Mouse (Mus musculus) c-Kit-positive CD71-negative TER-119-negative erythroid progenitor cells, embryonic 14.5 days (primary cell): Measurements from ENCODE around the gene Mettl16.

Experiments used
- DNase-seq: peaks from one replicate; pipeline ENCODE4 v3.0.0-alpha.2; 2013; ENCODE audit warnings: low read depth

Mettl16 gene

GRCm38 (mm10) chr11:74845784-74846183 is 75.2 kb downstream of the Mettl16 start:
- DNase-seq = no peak

GRCm38 (mm10) chr11:74847919-74848521 is 77.4 kb downstream of the Mettl16 start:
- DNase-seq = peak; percentile 78

DNA sequence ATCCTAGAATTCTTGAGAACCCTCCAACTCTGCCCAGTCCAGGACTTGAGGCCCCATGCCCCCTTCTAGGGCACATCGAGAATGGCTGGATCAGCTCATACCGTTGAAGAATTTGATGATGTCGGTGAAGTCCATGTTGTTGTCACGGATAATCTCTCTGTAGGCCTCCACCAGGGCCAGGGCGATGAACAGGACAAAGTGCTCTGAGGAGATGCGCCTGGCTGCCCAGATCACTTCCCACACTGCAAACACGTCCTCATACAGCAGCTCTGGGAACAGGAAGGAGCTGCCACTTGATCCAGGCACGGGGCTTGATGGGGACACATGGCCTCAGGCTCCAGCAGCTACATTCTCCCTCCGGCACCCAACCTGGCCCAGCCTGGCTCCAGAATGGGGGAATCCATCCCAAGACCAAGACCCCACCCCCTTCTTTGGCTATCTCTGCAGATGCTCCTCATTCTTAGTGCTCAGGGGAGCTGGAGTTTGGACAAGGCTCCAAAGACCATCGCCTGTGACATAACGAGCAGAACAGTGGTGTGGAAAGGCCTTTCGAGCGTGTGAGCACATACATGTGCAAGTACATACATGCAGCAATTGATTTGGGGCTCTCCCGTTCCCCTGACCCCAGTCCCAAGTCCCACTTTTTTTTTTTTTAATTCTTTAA is 80.5 kb downstream of the Mettl16 start:
- DNase-seq = no peak

DNA sequence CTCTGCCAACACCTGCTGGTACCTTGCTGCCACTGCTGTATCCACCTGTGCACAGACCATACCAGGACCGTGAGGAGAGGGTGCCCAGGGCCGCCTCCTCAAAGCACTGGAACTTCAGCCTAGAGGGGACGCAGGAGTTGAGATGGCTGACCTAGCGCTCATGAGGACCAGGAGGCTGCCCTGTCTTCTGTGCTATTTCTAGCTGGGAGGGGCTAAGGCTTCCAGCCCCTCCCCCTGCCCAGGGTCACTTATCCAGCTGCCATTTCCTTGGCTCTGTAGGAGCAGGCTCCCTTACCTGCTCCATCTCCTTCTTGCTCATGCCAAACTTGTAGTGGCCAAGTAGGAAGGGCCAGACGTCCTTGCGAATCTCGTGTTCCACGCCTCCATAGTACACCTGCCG is 87.1 kb downstream of the Mettl16 start:
- DNase-seq = no peak

GRCm38 (mm10) chr11:74862129-74862528 is 91.5 kb downstream of the Mettl16 start:
- no peak for DNase-seq

- DNase-seq = no peak
Observed at GRCm38 (mm10) chr11:74863471-74863870, 92.8 kb downstream of the Mettl16 start.

DNA sequence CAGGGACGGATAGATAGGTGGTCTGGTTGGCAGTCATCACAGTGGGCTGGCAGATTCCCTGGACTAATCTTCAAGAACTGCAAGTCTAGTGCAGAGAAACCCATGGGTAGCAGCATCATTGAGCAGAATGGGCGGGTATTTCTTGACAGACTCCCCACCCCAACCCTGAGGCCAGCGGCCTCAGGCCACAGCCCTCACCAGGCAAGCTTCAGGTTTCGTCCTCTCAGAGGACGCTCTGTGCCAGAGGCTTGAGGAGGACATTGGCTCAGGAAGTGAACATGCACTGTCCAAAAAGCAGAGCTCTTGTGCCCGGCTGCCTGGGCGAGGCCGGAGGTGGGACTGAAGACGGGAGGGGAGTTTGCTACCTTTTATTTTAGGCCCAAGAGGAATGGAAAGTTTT is 93.8 kb downstream of the Mettl16 start:
- no peak for DNase-seq

GRCm38 (mm10) chr11:74865252-74865651 is 94.6 kb downstream of the Mettl16 start:
- no peak for DNase-seq

DNA sequence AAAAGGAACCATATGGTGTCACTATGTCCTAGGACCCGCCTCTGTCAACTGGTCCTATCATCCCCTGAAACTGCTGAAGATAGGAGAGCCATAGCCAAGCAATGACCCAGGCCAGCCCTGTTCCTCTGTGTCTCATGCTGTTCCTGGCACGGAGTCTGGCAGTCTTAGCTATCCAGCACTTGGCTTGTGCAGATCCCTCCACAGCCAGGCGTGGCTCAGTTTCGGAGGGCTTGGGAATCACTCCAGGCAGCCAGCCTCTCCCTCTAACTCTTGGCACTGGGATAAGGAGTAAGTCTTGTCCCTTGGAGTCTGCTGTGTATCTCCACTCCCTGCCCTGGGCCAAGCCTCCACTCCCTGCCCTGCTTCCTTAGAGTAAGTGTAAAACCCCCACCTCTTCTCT is 96.0 kb downstream of the Mettl16 start:
- no peak for DNase-seq

DNA sequence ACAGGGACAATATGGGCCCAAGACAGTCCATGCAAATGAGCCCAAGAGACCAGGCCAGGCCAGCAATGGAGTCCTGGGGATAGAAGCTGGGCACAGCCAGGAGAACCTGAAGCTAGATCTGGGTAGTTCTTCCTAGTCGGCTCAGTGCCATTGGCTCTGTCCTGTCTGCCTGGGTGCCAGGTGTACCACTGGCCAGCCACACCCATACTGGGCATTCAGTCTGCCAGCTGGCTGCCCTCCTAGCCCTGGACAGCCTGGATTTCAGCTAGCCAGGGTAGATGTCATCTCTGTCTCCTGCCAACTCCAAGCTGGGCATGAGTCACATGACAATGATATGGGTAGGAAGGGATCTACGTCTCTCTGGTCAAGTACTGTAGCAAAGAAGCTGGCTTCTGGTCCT is 96.6 kb downstream of the Mettl16 start:
- DNase-seq = no peak

DNA sequence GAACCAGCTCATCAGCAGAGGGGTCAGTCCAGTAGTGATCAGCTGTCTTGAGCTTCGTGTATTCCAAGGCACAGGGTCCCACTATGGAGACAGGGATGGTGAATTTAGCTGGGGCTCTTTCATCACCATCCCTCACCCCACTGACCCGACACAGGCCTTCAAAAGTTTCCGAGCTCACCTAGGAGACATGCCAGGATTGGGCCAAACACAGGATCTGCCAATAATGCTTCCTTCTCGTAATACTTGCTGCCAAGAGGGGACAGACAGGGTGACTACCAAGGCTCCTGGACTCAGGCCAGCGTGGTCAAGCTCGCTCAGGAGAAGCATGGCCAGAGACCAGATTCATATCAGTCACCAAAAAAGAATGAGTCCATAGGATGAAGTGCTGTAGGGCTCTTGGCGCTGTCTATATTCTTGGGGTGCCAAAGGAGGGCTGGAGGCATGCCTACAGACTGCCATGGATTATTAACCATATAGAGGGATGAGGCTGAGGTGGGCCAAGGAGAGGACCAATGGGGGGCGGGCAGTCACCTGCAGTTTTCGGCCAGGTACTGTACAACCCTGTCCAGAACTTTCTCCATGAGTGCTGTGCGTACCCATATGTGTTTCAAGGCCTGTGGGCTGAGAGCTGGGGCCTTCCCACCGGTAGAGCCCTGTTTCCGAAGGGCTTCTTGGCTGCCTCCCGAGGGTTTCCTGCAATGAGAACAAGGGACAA is 97.6 kb downstream of the Mettl16 start:
- no peak for DNase-seq

GRCm38 (mm10) chr11:74869603-74870002 is 99.0 kb downstream of the Mettl16 start:
- DNase-seq = no peak

DNA sequence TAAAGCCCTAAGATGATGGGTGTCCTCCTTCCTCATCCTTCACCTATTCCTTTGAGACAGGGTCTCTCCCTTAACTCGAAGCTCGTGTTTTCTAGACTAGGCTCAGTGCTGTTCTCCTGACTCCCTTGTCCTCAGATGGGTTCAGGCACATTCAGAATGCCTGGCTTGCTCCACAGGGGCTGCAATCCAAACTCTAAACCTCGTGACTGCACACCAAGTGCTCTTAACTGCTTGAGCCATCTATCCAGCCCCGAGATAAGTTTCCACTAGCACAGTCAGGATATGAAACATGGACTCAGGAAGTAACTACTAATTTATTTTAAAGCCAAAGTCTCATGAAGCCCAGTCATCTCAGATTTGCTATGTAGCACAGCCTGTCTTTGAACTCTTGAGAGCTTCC is 99.9 kb downstream of the Mettl16 start:
- no peak for DNase-seq

GRCm38 (mm10) chr11:74870991-74871622 is 100.5 kb downstream of the Mettl16 start:
- no peak for DNase-seq

GRCm38 (mm10) chr11:74874630-74875029 is 104.0 kb downstream of the Mettl16 start:
- no peak for DNase-seq

- DNase-seq = no peak
Observed at GRCm38 (mm10) chr11:74876801-74877200, 106.2 kb downstream of the Mettl16 start.
